Mouse (Mus musculus): ENCODE measurements at regions not wholly inside any gene's neighbourhood (a gene's known extent, or its start where the extent isn't known, plus 50 kb on each side); places are given as distances from the start of the nearest gene placed in this dataset.

DNA sequence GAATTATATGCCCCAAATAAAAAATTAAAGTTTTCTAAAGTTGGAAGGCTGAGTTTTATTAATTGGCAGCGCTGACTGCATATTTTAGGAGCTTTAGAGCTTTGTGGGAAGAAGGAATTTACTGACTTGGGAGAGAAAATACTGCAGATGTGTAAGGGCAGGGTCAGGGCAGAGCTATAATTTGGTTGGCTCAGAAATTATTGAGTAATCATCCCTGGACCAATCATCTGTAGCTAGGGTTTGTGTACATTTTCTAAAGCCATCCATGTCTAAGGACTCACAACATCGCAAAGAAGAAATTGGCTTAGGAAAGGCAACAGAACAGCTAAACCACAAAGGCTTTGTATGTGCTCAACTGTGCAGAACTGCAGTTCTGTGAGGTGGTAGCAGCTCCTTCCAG is 143.3 kb downstream of the Nedd1 start:
- no peaks in the 10 kb centered on the region for H3K9me3 ChIP-seq (ENCODE audit: control insufficient read depth, low read length)
- ATAC-seq = no peak
- no peak overlapping the region for H3K9ac ChIP-seq (ENCODE audit: low read depth, low read length)
- H3K27me3 ChIP-seq (replicated peaks; ENCODE audit: control insufficient read depth, insufficient read depth, low read length) = no peaks in the 10 kb centered on the region
- 80% methylated on average over 2 of the region's 2 CpGs for WGBS
- no peak overlapping the region for H3K4me2 ChIP-seq (ENCODE audit: low read length)
- H3K27ac ChIP-seq (ENCODE audit: low read depth, low read length) = no peak overlapping the region
- no peaks in the 10 kb centered on the region for H3K36me3 ChIP-seq (ENCODE audit: control insufficient read depth, insufficient read depth, low read length)
- no peak overlapping the region for H3K4me3 ChIP-seq (ENCODE audit: low read length)
- no peaks in the 10 kb centered on the region for H3K4me1 ChIP-seq (ENCODE audit: control insufficient read depth, insufficient read depth, low read depth, low read length)

- H3K36me3 ChIP-seq (ENCODE audit: control insufficient read depth, insufficient read depth, low read length) = no peaks in the 10 kb centered on the region
- H3K9me3 ChIP-seq (ENCODE audit: control insufficient read depth, low read length) = no peaks in the 10 kb centered on the region; the same call in 1 of the 2 replicates
- no peak overlapping the region for H3K4me3 ChIP-seq (ENCODE audit: low read length)
- no peak overlapping the region for H3K4me2 ChIP-seq (ENCODE audit: low read length)
- no peaks in the 10 kb centered on the region for H3K27me3 ChIP-seq (replicated peaks; ENCODE audit: control insufficient read depth, insufficient read depth, low read length)
- no peaks in the 10 kb centered on the region for H3K4me1 ChIP-seq (ENCODE audit: control insufficient read depth, insufficient read depth, low read depth, low read length)
- no peak overlapping the region for H3K9ac ChIP-seq (ENCODE audit: low read depth, low read length)
- no peak for ATAC-seq
- H3K27ac ChIP-seq (ENCODE audit: low read depth, low read length) = no peak overlapping the region
Measured at GRCm38 (mm10) chr10:92570496-92570895, 151.7 kb downstream of the Nedd1 start.

DNA sequence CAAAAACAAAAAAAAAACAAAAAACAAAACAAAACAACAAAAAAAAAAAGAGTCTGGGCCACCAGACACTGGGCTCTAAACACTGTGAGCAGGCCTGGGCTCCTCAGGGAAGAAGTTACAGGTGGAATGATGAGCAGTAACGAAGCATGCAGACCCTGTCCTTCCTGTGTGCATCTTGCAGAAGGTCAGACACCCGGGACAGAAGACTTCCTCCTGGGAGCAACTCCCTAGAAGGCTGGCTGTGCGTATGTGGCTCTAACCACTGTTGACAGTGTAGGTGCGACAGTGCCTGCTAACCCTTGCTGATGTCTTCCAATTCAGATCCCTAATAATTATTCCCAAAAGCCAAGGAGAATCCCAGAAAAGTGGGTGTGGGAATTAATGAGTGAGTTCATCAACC is 164.8 kb downstream of the Nedd1 start:
- Histone ChIP-seq H3K9ac (ENCODE audit: low read depth, low read length) (no peak overlapping the region), H3K4me2 (ENCODE audit: low read length) (no peak overlapping the region)
- no peak for ATAC-seq

GRCm38 (mm10) chr10:92556526-92557422 is 165.4 kb downstream of the Nedd1 start:
- 0 out of 2 replicates have a peak, but pooled peaks have one; percentile 34 for ATAC-seq
- Histone ChIP-seq H3K36me3 (ENCODE audit: control insufficient read depth, insufficient read depth, low read length) (no peaks in the 10 kb centered on the region), H3K4me2 (ENCODE audit: low read length) (peak overlapping the region; percentile 40), H3K9ac (ENCODE audit: low read depth, low read length) (no peak overlapping the region), H3K4me1 (ENCODE audit: control insufficient read depth, insufficient read depth, low read depth, low read length) (peaks cover 12% of the 10 kb centered on the region), H3K4me3 (ENCODE audit: low read length) (no peak overlapping the region), H3K27ac (ENCODE audit: low read depth, low read length) (peak overlapping the region; percentile 36; the same call in 1 of the 2 replicates), H3K9me3 (ENCODE audit: control insufficient read depth, low read length) (no peaks in the 10 kb centered on the region), H3K27me3 (replicated peaks; ENCODE audit: control insufficient read depth, insufficient read depth, low read length) (no peaks in the 10 kb centered on the region)
- 8% methylated on average over 8 of the region's 8 CpGs for WGBS

More for the DNA sequence above, 164.8 kb downstream of the Nedd1 start:
- Histone ChIP-seq H3K4me1 (ENCODE audit: control insufficient read depth, insufficient read depth, low read depth, low read length) (peaks cover 12% of the 10 kb centered on the region), H3K36me3 (ENCODE audit: control insufficient read depth, insufficient read depth, low read length) (no peaks in the 10 kb centered on the region), H3K27ac (ENCODE audit: low read depth, low read length) (no peak overlapping the region), H3K27me3 (replicated peaks; ENCODE audit: control insufficient read depth, insufficient read depth, low read length) (no peaks in the 10 kb centered on the region), H3K4me3 (ENCODE audit: low read length) (no peak overlapping the region), H3K9me3 (ENCODE audit: control insufficient read depth, low read length) (no peaks in the 10 kb centered on the region)
- WGBS = 38% methylated on average over 4 of the region's 4 CpGs

GRCm38 (mm10) chr10:92555727-92556525 is 166.3 kb downstream of the Nedd1 start:
- Histone ChIP-seq H3K27me3 (replicated peaks; ENCODE audit: control insufficient read depth, insufficient read depth, low read length) (no peaks in the 10 kb centered on the region), H3K9me3 (ENCODE audit: control insufficient read depth, low read length) (no peaks in the 10 kb centered on the region), H3K36me3 (ENCODE audit: control insufficient read depth, insufficient read depth, low read length) (no peaks in the 10 kb centered on the region), H3K27ac (ENCODE audit: low read depth, low read length) (peak overlapping the region; percentile 36), H3K4me1 (ENCODE audit: control insufficient read depth, insufficient read depth, low read depth, low read length) (peaks cover 12% of the 10 kb centered on the region), H3K4me3 (ENCODE audit: low read length) (no peak overlapping the region), H3K9ac (ENCODE audit: low read depth, low read length) (no peak overlapping the region; the same call in 1 of the 2 replicates), H3K4me2 (ENCODE audit: low read length) (peak overlapping the region; percentile 40)
- no peak for ATAC-seq
- WGBS = 12% methylated on average over 13 of the region's 13 CpGs

GRCm38 (mm10) chr10:92553966-92554365 is 168.3 kb downstream of the Nedd1 start:
- WGBS = 60% methylated on average over 3 of the region's 3 CpGs

GRCm38 (mm10) chr10:92548875-92549586 is 173.2 kb downstream of the Nedd1 start:
- Histone ChIP-seq H3K36me3 (ENCODE audit: control insufficient read depth, insufficient read depth, low read length) (no peaks in the 10 kb centered on the region), H3K4me2 (ENCODE audit: low read length) (no peak overlapping the region), H3K27me3 (replicated peaks; ENCODE audit: control insufficient read depth, insufficient read depth, low read length) (no peaks in the 10 kb centered on the region), H3K4me3 (ENCODE audit: low read length) (no peak overlapping the region), H3K9ac (ENCODE audit: low read depth, low read length) (no peak overlapping the region), H3K9me3 (ENCODE audit: control insufficient read depth, low read length) (no peaks in the 10 kb centered on the region), H3K4me1 (ENCODE audit: control insufficient read depth, insufficient read depth, low read depth, low read length) (no peaks in the 10 kb centered on the region), H3K27ac (ENCODE audit: low read depth, low read length) (no peak overlapping the region)
- 40% methylated on average over 4 of the region's 4 CpGs for WGBS
- ATAC-seq = peak; percentile 42

More at GRCm38 (mm10) chr10:92553966-92554365, 168.3 kb downstream of the Nedd1 start:
- H3K36me3 ChIP-seq (ENCODE audit: control insufficient read depth, insufficient read depth, low read length) = no peaks in the 10 kb centered on the region
- H3K4me1 ChIP-seq (ENCODE audit: control insufficient read depth, insufficient read depth, low read depth, low read length) = peaks cover 12% of the 10 kb centered on the region
- no peaks in the 10 kb centered on the region for H3K9me3 ChIP-seq (ENCODE audit: control insufficient read depth, low read length)
- no peak overlapping the region for H3K27ac ChIP-seq (ENCODE audit: low read depth, low read length)
- ATAC-seq = no peak
- no peak overlapping the region for H3K4me2 ChIP-seq (ENCODE audit: low read length)
- no peaks in the 10 kb centered on the region for H3K27me3 ChIP-seq (replicated peaks; ENCODE audit: control insufficient read depth, insufficient read depth, low read length)
- H3K4me3 ChIP-seq (ENCODE audit: low read length) = no peak overlapping the region
- H3K9ac ChIP-seq (ENCODE audit: low read depth, low read length) = no peak overlapping the region

DNA sequence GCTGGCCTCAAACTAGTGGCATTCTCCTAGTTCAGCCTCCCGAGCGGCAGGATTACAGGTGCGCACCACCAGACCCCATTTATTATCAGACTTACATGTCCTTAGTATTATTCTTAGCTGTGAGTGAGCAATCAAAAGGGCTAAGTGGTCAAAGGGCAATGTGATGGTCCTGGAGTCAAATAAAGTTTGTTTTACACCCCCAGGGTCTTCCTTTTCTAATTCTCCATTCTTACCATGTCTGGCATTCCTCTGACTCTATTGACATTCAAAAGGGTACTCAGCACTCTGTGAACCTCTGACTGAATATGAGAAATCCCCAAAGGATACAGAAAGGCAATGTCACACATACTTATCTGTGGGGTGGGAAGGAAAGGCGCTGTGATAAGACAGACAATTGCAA is 183.8 kb downstream of the Nedd1 start:
- H3K4me3 ChIP-seq (ENCODE audit: low read length) = no peak overlapping the region
- no peaks in the 10 kb centered on the region for H3K9me3 ChIP-seq (ENCODE audit: control insufficient read depth, low read length)
- no peak overlapping the region for H3K9ac ChIP-seq (ENCODE audit: low read depth, low read length)
- H3K27me3 ChIP-seq (replicated peaks; ENCODE audit: control insufficient read depth, insufficient read depth, low read length) = no peaks in the 10 kb centered on the region
- WGBS = 83% methylated on average over 4 of the region's 4 CpGs
- no peak for ATAC-seq
- no peaks in the 10 kb centered on the region for H3K4me1 ChIP-seq (ENCODE audit: control insufficient read depth, insufficient read depth, low read depth, low read length)
- no peak overlapping the region for H3K27ac ChIP-seq (ENCODE audit: low read depth, low read length)
- no peaks in the 10 kb centered on the region for H3K36me3 ChIP-seq (ENCODE audit: control insufficient read depth, insufficient read depth, low read length)
- H3K4me2 ChIP-seq (ENCODE audit: low read length) = no peak overlapping the region

Measured in hindbrain, embryonic 16.5 days (tissue).